Mouse (Mus musculus) testis, adult 2 months (tissue): Measurements from ENCODE around the gene Tmem127. TPM values are rescaled to one million over a fixed set of nuclear protein-coding genes. Genes with fewer than 3 reads are reported as not detected.
"Not testable (repeated sequence)": the region's sequence is repeated elsewhere in the genome, so short reads cannot be mapped to it uniquely, and the experiment has no call there.

Source experiments
- H3K27ac ChIP-seq: fragments of 200-500 bp; 2 replicates; pipeline ENCODE4 v1.5.1; 2012; ENCODE audit warnings: low read depth, low read length; ENCODE audit not compliant: control insufficient read depth, insufficient read depth
- H3K27me3 ChIP-seq: fragments of 200-500 bp; 2 replicates; pipeline ENCODE4 v1.6.1; 2012; ENCODE audit warnings: mild to moderate bottlenecking, low read length, moderate library complexity; ENCODE audit not compliant: control insufficient read depth, insufficient read depth
- H3K36me3 ChIP-seq: fragments of 200-500 bp; 2 replicates; pipeline ENCODE4 v1.6.1; 2012; ENCODE audit warnings: mild to moderate bottlenecking, low read length; ENCODE audit not compliant: control insufficient read depth, insufficient read depth
- H3K4me1 ChIP-seq: fragments of 200-500 bp; 2 replicates; pipeline ENCODE4 v1.6.1; 2012; ENCODE audit warnings: low read length; ENCODE audit not compliant: control insufficient read depth, insufficient read depth
- H3K4me3 ChIP-seq: fragments of 200-500 bp; 2 replicates; pipeline ENCODE4 v1.5.1; 2012; ENCODE audit warnings: low read depth, mild to moderate bottlenecking, low read length, moderate library complexity, mixed read lengths; ENCODE audit not compliant: control insufficient read depth
- CTCF ChIP-seq: fragments of 200-500 bp; IDR thresholded peaks from 2 replicates; pipeline ENCODE4 v1.5.1; 2012; ENCODE audit warnings: low read depth, mild to moderate bottlenecking, inconsistent platforms, low read length, moderate library complexity; ENCODE audit not compliant: control insufficient read depth, insufficient read depth, insufficient replicate concordance
- POLR2A ChIP-seq: fragments of 200-500 bp; IDR thresholded peaks from 2 replicates; pipeline ENCODE4 v1.6.1; 2012; ENCODE audit warnings: low read depth, mild to moderate bottlenecking, inconsistent platforms, low read length, moderate library complexity; ENCODE audit not compliant: control insufficient read depth
- polyA plus RNA-seq: library from polyadenylated mRNA; depleted of rRNA; stranded (reverse); fragments of >200 nt; gene quantifications from 2 replicates; pipeline ENCODE4 v1.2.3, GENCODE M21; 2012

The Tmem127 gene
- polyA plus RNA-seq, 1 experiment: 64.2 TPM

GRCm38 (mm10) chr2:127292250-127292649 is 44.5 kb downstream of the Tmem127 start:
- TF ChIP-seq POLR2A (no peak), CTCF (no peak)
- H3K27ac ChIP-seq: no peak overlapping the region
- H3K36me3 ChIP-seq: no peaks in the 10 kb centered on the region
- no peaks in the 10 kb centered on the region for H3K4me1 ChIP-seq
- H3K27me3 ChIP-seq: no peaks in the 10 kb centered on the region
- no peak overlapping the region for H3K4me3 ChIP-seq

GRCm38 (mm10) chr2:127297001-127297805 is 49.5 kb downstream of the Tmem127 start:
- no peak overlapping the region for H3K4me3 ChIP-seq
- no peak overlapping the region for H3K27ac ChIP-seq
- H3K27me3 ChIP-seq: no peaks in the 10 kb centered on the region
- H3K36me3 ChIP-seq: no peaks in the 10 kb centered on the region; the same call in 1 of the 2 replicates
- no peaks in the 10 kb centered on the region for H3K4me1 ChIP-seq
- TF ChIP-seq CTCF (no peak), POLR2A (no peak)

- Histone ChIP-seq H3K27ac (no peak overlapping the region), H3K27me3 (no peaks in the 10 kb centered on the region), H3K36me3 (no peaks in the 10 kb centered on the region; the same call in 1 of the 2 replicates), H3K4me1 (no peaks in the 10 kb centered on the region), H3K4me3 (no peak overlapping the region)
- TF ChIP-seq CTCF (no peak), POLR2A (no peak)
Measured at GRCm38 (mm10) chr2:127298056-127298455, 50.3 kb downstream of the Tmem127 start.

GRCm38 (mm10) chr2:127300701-127301100 is 53.0 kb downstream of the Tmem127 start:
- no peak overlapping the region for H3K27ac ChIP-seq
- no peak for TF ChIP-seq POLR2A
- TF ChIP-seq CTCF: no peak
- no peaks in the 10 kb centered on the region for H3K4me1 ChIP-seq
- no peaks in the 10 kb centered on the region for H3K27me3 ChIP-seq
- H3K36me3 ChIP-seq: no peaks in the 10 kb centered on the region; the same call in 1 of the 2 replicates
- no peak overlapping the region for H3K4me3 ChIP-seq

DNA sequence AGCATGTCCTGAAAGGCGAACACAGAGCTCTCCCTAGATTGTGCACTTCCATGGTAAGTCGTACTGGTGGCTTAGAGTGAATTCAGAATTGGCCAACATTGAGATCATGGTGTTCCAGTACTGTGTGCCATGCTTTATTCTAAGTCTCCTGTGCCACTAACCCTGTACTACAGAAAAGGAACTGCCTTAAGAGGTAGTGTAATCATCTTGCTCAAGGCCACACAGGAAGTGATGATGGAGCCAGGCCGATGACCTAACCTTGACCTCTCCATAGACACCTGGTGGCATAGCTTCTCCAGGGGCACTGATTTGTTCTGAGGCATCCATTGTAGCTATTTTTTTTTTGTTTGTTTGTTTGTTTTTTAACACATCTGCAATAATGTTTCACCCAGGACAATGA is 54.2 kb downstream of the Tmem127 start:
- H3K27me3 ChIP-seq: no peaks in the 10 kb centered on the region
- no peak overlapping the region for H3K27ac ChIP-seq
- H3K36me3 ChIP-seq: no peaks in the 10 kb centered on the region; the same call in 1 of the 2 replicates
- TF ChIP-seq CTCF: no peak
- TF ChIP-seq POLR2A: no peak
- no peaks in the 10 kb centered on the region for H3K4me1 ChIP-seq
- no peak overlapping the region for H3K4me3 ChIP-seq

- H3K4me1 ChIP-seq, H3K27ac ChIP-seq, H3K4me3 ChIP-seq, H3K36me3 ChIP-seq, H3K27me3 ChIP-seq: not testable (repeated sequence)
Measured at GRCm38 (mm10) chr2:127304192-127304591, 56.5 kb downstream of the Tmem127 start.

DNA sequence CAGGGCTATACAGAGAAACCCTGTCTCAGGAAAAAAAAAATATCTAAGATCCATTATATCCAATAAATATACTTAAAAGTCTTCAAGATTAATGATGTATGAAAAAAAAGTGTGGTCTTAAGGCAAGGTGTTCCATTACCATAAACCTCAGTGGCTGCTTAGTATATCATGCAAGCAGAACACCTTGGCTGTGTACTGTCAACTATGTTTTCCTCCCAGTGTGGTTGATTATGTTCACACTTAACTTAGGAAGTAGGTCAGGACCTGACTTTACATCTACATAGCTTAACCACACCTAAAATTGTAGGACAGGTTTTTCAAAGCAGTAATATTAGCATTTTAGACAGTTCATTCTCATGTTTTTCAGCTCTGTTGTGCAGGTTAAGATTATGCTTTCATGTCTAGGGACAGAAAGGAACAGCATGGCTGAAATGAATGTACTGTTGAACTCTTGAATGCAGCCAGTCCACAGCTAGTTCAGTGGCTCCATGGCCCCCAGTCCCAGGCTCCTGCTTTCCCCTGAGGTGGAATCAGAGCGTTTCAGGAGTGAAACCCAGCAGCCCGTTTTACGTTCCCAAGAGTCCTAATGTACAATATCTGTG is 57.0 kb downstream of the Tmem127 start:
- Histone ChIP-seq H3K27ac (no peak overlapping the region), H3K27me3 (no peaks in the 10 kb centered on the region), H3K36me3 (no peaks in the 10 kb centered on the region), H3K4me3 (no peak overlapping the region), H3K4me1 (no peaks in the 10 kb centered on the region)
- TF ChIP-seq CTCF (no peak), POLR2A (no peak)

- Histone ChIP-seq H3K4me3 (no peak overlapping the region), H3K27ac (no peak overlapping the region), H3K36me3 (no peaks in the 10 kb centered on the region), H3K4me1 (no peaks in the 10 kb centered on the region), H3K27me3 (no peaks in the 10 kb centered on the region)
- no peak for TF ChIP-seq CTCF
- no peak for TF ChIP-seq POLR2A
Measured at GRCm38 (mm10) chr2:127306123-127306522, 58.4 kb downstream of the Tmem127 start.
